ENCODE assay signal across 8 mouse cellular contexts in the genomic region with DNA sequence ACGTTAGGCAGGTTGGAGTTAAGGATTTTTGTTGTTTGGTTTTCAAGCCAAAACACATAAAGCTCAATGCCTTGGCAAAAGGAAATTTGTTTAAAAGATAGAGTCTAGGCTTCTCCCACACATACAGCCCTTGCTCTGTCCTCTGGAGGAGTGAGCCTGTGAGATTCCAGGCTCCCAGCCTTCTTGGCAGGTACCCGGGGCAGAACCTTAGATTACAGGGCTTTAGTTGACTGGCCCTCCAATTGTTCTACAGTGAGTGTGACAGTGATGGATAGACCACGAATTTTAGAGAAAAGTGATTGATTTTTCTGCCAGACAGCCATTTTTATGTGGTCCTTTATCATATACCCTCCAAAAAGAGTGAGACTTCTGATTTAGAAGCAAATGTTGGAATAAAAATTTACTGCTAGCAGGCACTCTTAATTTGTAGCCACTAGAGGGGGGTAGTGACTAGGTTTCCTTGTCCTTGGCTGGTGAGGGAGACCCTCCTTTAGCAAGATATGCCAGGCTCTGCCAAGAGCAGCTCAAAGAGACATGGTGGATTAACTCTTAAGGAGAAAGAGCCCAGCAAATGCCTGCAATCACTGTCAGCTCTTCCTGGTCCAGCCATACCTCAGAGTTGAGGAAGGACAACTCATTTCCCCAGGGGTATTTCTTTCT.
DNase-seq lines count a peak whose midpoint lies in the region; ATAC-seq and TF ChIP-seq lines count a peak whose summit lies in the region.

No protein-coding gene starts in this region.

- H3K9me3 ChIP-seq in forebrain, embryonic 11.5 days (ENCODE audit: control insufficient read depth, low read length): no peaks in the 10 kb centered on the region
- no peaks in the 10 kb centered on the region for H3K9me3 ChIP-seq in forebrain, embryonic 10.5 days
- no peaks in the 10 kb centered on the region for H3K9me3 ChIP-seq in E14TG2a.4 (ENCODE audit: low read length)
- no peaks in the 10 kb centered on the region for H3K9me3 ChIP-seq in embryonic facial prominence, embryonic 14.5 days (ENCODE audit: control insufficient read depth, low read length)
- no peaks in the 10 kb centered on the region for H3K9me3 ChIP-seq in midbrain, embryonic 11.5 days (ENCODE audit: control insufficient read depth, low read length)
- no peaks in the 10 kb centered on the region for H3K9me3 ChIP-seq in intestine, embryonic 15.5 days

- H3K27ac ChIP-seq in forebrain, embryonic 11.5 days (ENCODE audit: low read depth, low read length): no peak overlapping the region
- H3K27ac ChIP-seq in forebrain, embryonic 10.5 days: no peak overlapping the region
- H3K27ac ChIP-seq in embryonic facial prominence, embryonic 14.5 days (replicated peaks; ENCODE audit: low read depth, low read length): no peak overlapping the region
- H3K27ac ChIP-seq in midbrain, embryonic 11.5 days (ENCODE audit: low read depth, low read length): no peak overlapping the region
- no peak overlapping the region for H3K27ac ChIP-seq in intestine, embryonic 15.5 days

- no peak for DNase-seq in forebrain, embryonic 11.5 days (ENCODE audit: low spot score)
- DNase-seq in forebrain, embryonic 10.5 days (ENCODE audit: extremely low spot score, low spot score): no peak
- DNase-seq in embryonic facial prominence, embryonic 14.5 days (ENCODE audit: low spot score): peak; percentile 85
- peak; percentile 66 for DNase-seq in layer of hippocampus, adult 11-12 months (ENCODE audit: low spot score)
- peak; percentile 93 for DNase-seq in midbrain, embryonic 11.5 days (ENCODE audit: low spot score, missing footprints)
- no peak for DNase-seq in thymus, postnatal 4 days

- H3K4me2 ChIP-seq in forebrain, embryonic 11.5 days (ENCODE audit: low read depth, low read length, severe bottlenecking): no peak overlapping the region
- no peak overlapping the region for H3K4me2 ChIP-seq in embryonic facial prominence, embryonic 14.5 days (ENCODE audit: low read depth, low read length)
- H3K4me2 ChIP-seq in midbrain, embryonic 11.5 days: no peak overlapping the region
- H3K4me2 ChIP-seq in intestine, embryonic 15.5 days (replicated peaks): no peak overlapping the region

- WGBS in forebrain, embryonic 11.5 days: 51% methylated on average over 3 of the region's 3 CpGs
- 53% methylated on average over 3 of the region's 3 CpGs for WGBS in forebrain, embryonic 10.5 days
- 37% methylated on average over 3 of the region's 3 CpGs for WGBS in embryonic facial prominence, embryonic 14.5 days
- WGBS in midbrain, embryonic 11.5 days: 47% methylated on average over 3 of the region's 3 CpGs
- 38% methylated on average over 3 of the region's 3 CpGs for WGBS in intestine, embryonic 15.5 days

- TF ChIP-seq CTCF in E14TG2a.4 (conservative IDR thresholded peaks at IDR 0.05; ENCODE audit: low read length): peak; percentile 54

- H3K4me1 ChIP-seq in forebrain, embryonic 11.5 days (replicated peaks; ENCODE audit: control insufficient read depth, insufficient read depth, low read length): no peaks in the 10 kb centered on the region
- H3K4me1 ChIP-seq in forebrain, embryonic 10.5 days: no peaks in the 10 kb centered on the region
- H3K4me1 ChIP-seq in E14TG2a.4 (replicated peaks; ENCODE audit: low read depth, low read length): no peaks in the 10 kb centered on the region
- H3K4me1 ChIP-seq in embryonic facial prominence, embryonic 14.5 days (ENCODE audit: control insufficient read depth, insufficient read depth, low read length): peaks cover 10% of the 10 kb centered on the region; the same call in 1 of the 2 replicates
- no peaks in the 10 kb centered on the region for H3K4me1 ChIP-seq in midbrain, embryonic 11.5 days (ENCODE audit: control insufficient read depth, insufficient read depth, low read length)
- no peaks in the 10 kb centered on the region for H3K4me1 ChIP-seq in intestine, embryonic 15.5 days (replicated peaks)

- no peak overlapping the region for H3K4me3 ChIP-seq in forebrain, embryonic 11.5 days (ENCODE audit: low read depth, low read length)
- H3K4me3 ChIP-seq in forebrain, embryonic 10.5 days: no peak overlapping the region
- H3K4me3 ChIP-seq in E14TG2a.4 (replicated peaks; ENCODE audit: low read length): no peak overlapping the region
- H3K4me3 ChIP-seq in embryonic facial prominence, embryonic 14.5 days (ENCODE audit: low read depth, low read length): no peak overlapping the region
- no peak overlapping the region for H3K4me3 ChIP-seq in midbrain, embryonic 11.5 days (ENCODE audit: low read depth, low read length)
- no peak overlapping the region for H3K4me3 ChIP-seq in intestine, embryonic 15.5 days (replicated peaks)

- no peak overlapping the region for H3K9ac ChIP-seq in forebrain, embryonic 11.5 days (ENCODE audit: low read length)
- H3K9ac ChIP-seq in embryonic facial prominence, embryonic 14.5 days (ENCODE audit: low read depth, low read length): no peak overlapping the region
- no peak overlapping the region for H3K9ac ChIP-seq in midbrain, embryonic 11.5 days (ENCODE audit: low read length)
- no peak overlapping the region for H3K9ac ChIP-seq in intestine, embryonic 15.5 days

- no peaks in the 10 kb centered on the region for H3K36me3 ChIP-seq in forebrain, embryonic 11.5 days (ENCODE audit: control insufficient read depth, insufficient read depth, low read length)
- no peaks in the 10 kb centered on the region for H3K36me3 ChIP-seq in forebrain, embryonic 10.5 days (replicated peaks)
- no peaks in the 10 kb centered on the region for H3K36me3 ChIP-seq in E14TG2a.4 (ENCODE audit: insufficient read depth, low read length)
- no peaks in the 10 kb centered on the region for H3K36me3 ChIP-seq in embryonic facial prominence, embryonic 14.5 days (ENCODE audit: control insufficient read depth, insufficient read depth, low read length)
- H3K36me3 ChIP-seq in midbrain, embryonic 11.5 days (ENCODE audit: control insufficient read depth, insufficient read depth, low read length): no peaks in the 10 kb centered on the region
- H3K36me3 ChIP-seq in intestine, embryonic 15.5 days: no peaks in the 10 kb centered on the region

- no peaks in the 10 kb centered on the region for H3K27me3 ChIP-seq in forebrain, embryonic 11.5 days (ENCODE audit: control insufficient read depth, insufficient read depth, low read length)
- H3K27me3 ChIP-seq in forebrain, embryonic 10.5 days (ENCODE audit: poor library complexity, severe bottlenecking): no peaks in the 10 kb centered on the region
- no peaks in the 10 kb centered on the region for H3K27me3 ChIP-seq in E14TG2a.4 (ENCODE audit: insufficient read depth, low read length)
- no peaks in the 10 kb centered on the region; the same call in 1 of the 2 replicates for H3K27me3 ChIP-seq in embryonic facial prominence, embryonic 14.5 days (replicated peaks; ENCODE audit: control insufficient read depth, insufficient read depth, low read length)
- no peaks in the 10 kb centered on the region for H3K27me3 ChIP-seq in midbrain, embryonic 11.5 days (ENCODE audit: control insufficient read depth, insufficient read depth, low read length)
- no peaks in the 10 kb centered on the region for H3K27me3 ChIP-seq in intestine, embryonic 15.5 days (replicated peaks)

- peak; percentile 83 for ATAC-seq in forebrain, embryonic 11.5 days (replicated peaks; ENCODE audit: low FRiP score)
- ATAC-seq in embryonic facial prominence, embryonic 14.5 days (ENCODE audit: low read depth): no peak
- ATAC-seq in midbrain, embryonic 11.5 days (ENCODE audit: low FRiP score): peak; percentile 67; the same call in 1 of the 2 replicates
- ATAC-seq in intestine, embryonic 15.5 days: no peak

Comparison
In these comparisons a context has a peak if more than half of its experiments do, and no peak if none do; other contexts are left out.
1. ATAC-seq: peak in forebrain, embryonic 11.5 days (single experiment) and midbrain, embryonic 11.5 days (single experiment); none in embryonic facial prominence, embryonic 14.5 days (single experiment) and intestine, embryonic 15.5 days (single experiment).
2. DNase-seq: peak in embryonic facial prominence, embryonic 14.5 days (single experiment), layer of hippocampus, adult 11-12 months (single experiment) and midbrain, embryonic 11.5 days (single experiment); none in forebrain, embryonic 11.5 days (single experiment), forebrain, embryonic 10.5 days (single experiment) and thymus, postnatal 4 days (single experiment).